In the genomic region with DNA sequence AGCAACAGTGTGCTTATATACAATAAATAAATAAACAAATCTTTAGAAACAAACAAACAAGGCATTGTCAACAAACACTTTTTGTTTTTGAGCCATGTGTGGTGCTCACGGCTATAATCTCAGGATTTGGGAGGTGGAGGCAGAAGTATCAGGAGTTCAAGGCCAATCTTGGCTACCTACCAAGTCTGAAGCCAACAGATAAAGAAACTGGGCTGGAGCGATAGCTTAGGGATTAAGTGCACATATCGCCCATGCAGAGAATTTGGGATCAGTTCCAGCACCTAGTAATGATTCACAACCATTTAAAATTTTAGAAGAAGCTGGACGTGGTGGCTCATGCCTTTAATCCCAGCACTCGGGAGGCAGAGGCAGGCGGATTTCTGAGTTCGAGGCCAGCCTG, we compare ENCODE assay signal across 36 mouse cellular contexts. TPM values are rescaled to one million over a fixed set of nuclear protein-coding genes. Genes with fewer than 3 reads are reported as not detected.
"Had no signal": no experiment of that assay in that cellular context is flagged by ENCODE, and none has a peak within 500 bp of the region (broad histone marks: within the 10 kb centered on the region; RNA-seq: fewer than 3 reads in every experiment).

No protein-coding gene starts in this region.

- H3K9ac ChIP-seq: heart, embryonic 12.5 days; hindbrain, embryonic 12.5 days; hindbrain, embryonic 14.5 days; intestine, embryonic 15.5 days; kidney, embryonic 15.5 days; limb, embryonic 12.5 days; liver, embryonic 13.5 days had no signal

- H3K36me3 ChIP-seq: heart, embryonic 10.5 days; heart, embryonic 12.5 days; hindbrain, embryonic 10.5 days; hindbrain, embryonic 12.5 days; intestine, embryonic 15.5 days; kidney, embryonic 15.5 days; limb, embryonic 10.5 days; limb, embryonic 12.5 days; liver, embryonic 13.5 days had no signal

- H3K4me3 ChIP-seq: heart, embryonic 10.5 days; heart, embryonic 12.5 days; hindbrain, embryonic 10.5 days; hindbrain, embryonic 12.5 days; intestine, embryonic 15.5 days; kidney, embryonic 15.5 days; layer of hippocampus, adult 2 months; left cerebral cortex, adult 2 months; limb, embryonic 10.5 days; limb, embryonic 12.5 days; liver, embryonic 13.5 days had no signal

- DNase-seq: gastrocnemius, postnatal 14 days; gastrocnemius, postnatal 36 days; heart, adult 18-20 months; heart, postnatal 10 days; heart, postnatal 4 days; kidney, adult 18-20 months; kidney, adult 9 months; kidney, postnatal 14 days; kidney, postnatal 4 days; liver, embryonic 13.5 days had no signal

- H3K4me2 ChIP-seq: heart, embryonic 12.5 days; hindbrain, embryonic 12.5 days; hindbrain, embryonic 14.5 days; intestine, embryonic 15.5 days; kidney, embryonic 15.5 days; limb, embryonic 12.5 days; liver, embryonic 11.5 days; liver, embryonic 13.5 days had no signal

- H3K4me1 ChIP-seq: liver, embryonic 13.5 days had no signal

- ATAC-seq: hindbrain, embryonic 16.5 days; inflammation-experienced regulatory T-cells, adult 6 months; intestine, embryonic 15.5 days; intestine, postnatal 0 days had no signal

- H3K9me3 ChIP-seq: heart, embryonic 10.5 days; hindbrain, embryonic 12.5 days; intestine, embryonic 15.5 days; kidney, embryonic 15.5 days; limb, embryonic 10.5 days; liver, embryonic 13.5 days had no signal

- H3K27ac ChIP-seq: heart, embryonic 10.5 days; hindbrain, embryonic 10.5 days; hindbrain, embryonic 12.5 days; hindbrain, embryonic 14.5 days; intestine, embryonic 15.5 days; kidney, embryonic 15.5 days; kidney, postnatal 0 days; layer of hippocampus, adult 2 months; left cerebral cortex, adult 2 months; limb, embryonic 10.5 days; limb, embryonic 12.5 days; liver, embryonic 13.5 days had no signal

RNA-seq across cellular contexts. Expression of gene Mei1, which starts 3.7 kb away (rescaled TPM):
- total RNA-seq: gastrocnemius, adult 8-10 months; heart, adult 18-20 months; heart, adult 8-10 months; heart, postnatal 10 days; heart, postnatal 25 days; heart, postnatal 4 days had no signal
- polyA plus RNA-seq: heart, embryonic 12.5 days; heart, embryonic 14.5 days; heart, embryonic 16.5 days; hindbrain, embryonic 10.5 days; intestine, embryonic 15.5 days; intestine, postnatal 0 days; limb, embryonic 10.5 days; limb, embryonic 12.5 days; liver, embryonic 11.5 days; liver, embryonic 13.5 days had no signal

RNA-seq across cellular contexts. Expression of gene 4930407I10Rik, which starts 14.5 kb away (rescaled TPM):
- total RNA-seq: gastrocnemius, adult 18-20 months; gastrocnemius, adult 8-10 months; gastrocnemius, postnatal 14 days; gastrocnemius, postnatal 36 days; heart, adult 18-20 months; heart, adult 8-10 months; heart, postnatal 10 days; heart, postnatal 25 days; heart, postnatal 4 days; layer of hippocampus, adult 2 months; layer of hippocampus, postnatal 10 days; layer of hippocampus, postnatal 25 days; left cerebral cortex, adult 2 months; left cerebral cortex, postnatal 14 days; left cerebral cortex, postnatal 36 days had no signal
- polyA plus RNA-seq: heart, embryonic 10.5 days; heart, embryonic 12.5 days; heart, embryonic 14.5 days; heart, embryonic 16.5 days; hindbrain, embryonic 10.5 days; hindbrain, embryonic 12.5 days; hindbrain, embryonic 14.5 days; hindbrain, embryonic 16.5 days; inflammation-experienced regulatory T-cells, adult 6 months; intestine, embryonic 15.5 days; intestine, postnatal 0 days; kidney, postnatal 0 days; limb, embryonic 10.5 days; limb, embryonic 12.5 days; liver, embryonic 11.5 days; liver, embryonic 13.5 days had no signal
